Mouse (Mus musculus): ENCODE data around the gene Itgb2l. TPM values are rescaled to one million over a fixed set of nuclear protein-coding genes. Genes with fewer than 3 reads are reported as not detected.

The Itgb2l gene
- polyA plus RNA-seq, 1 experiment = 0.13 TPM

DNA sequence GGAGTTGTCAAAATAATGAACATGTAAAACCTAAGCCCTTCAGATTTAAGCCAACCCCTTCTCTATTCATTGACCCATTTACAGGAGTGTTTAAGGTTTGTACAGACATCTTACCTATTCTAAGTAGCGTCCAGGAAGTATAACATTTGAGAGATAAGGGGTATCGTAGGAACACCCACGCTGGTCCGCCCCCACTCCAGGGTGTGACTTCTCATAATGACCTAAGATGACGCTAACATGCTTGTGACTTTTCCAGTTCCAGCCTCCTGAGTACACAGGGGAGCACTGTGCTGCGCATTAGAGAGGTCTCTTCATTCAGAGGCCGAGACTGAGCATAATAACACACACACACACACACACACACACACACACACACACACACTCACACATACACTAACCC lies 67.9 kb downstream of the Itgb2l start:
- no peak for TF ChIP-seq CTCF (IDR thresholded peaks at IDR 0.05; ENCODE audit: insufficient read depth, low read length)
- TF ChIP-seq POLR2A (IDR thresholded peaks at IDR 0.05; ENCODE audit: borderline replicate concordance, extremely low read depth, low read depth, low read length) = no peak
- H3K4me1 ChIP-seq (ENCODE audit: control insufficient read depth, insufficient read depth, low read length) = no peaks in the 10 kb centered on the region; the same call in 1 of the 2 replicates
- H3K4me3 ChIP-seq (replicated peaks; ENCODE audit: extremely low read depth, low read depth, low read length) = no peak overlapping the region
- 66% methylated on average over 7 of the region's 7 CpGs for WGBS
- no peak for DNase-seq

DNA sequence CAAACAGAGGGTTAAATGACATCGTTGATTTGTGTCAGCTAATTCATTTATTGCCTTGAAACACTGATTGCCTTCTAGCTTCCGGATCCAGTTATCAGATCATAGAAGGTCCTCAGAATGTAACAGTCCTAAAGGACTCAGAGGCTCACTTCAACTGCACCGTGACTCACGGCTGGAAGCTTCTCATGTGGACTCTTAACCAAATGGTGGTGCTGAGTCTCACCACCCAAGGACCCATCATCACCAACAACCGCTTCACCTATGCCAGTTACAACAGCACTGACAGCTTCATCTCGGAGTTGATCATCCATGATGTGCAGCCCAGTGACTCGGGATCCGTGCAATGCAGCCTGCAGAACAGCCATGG lies 70.7 kb downstream of the Itgb2l start:
- Histone ChIP-seq H3K4me1 (ENCODE audit: control insufficient read depth, insufficient read depth, low read length) (no peaks in the 10 kb centered on the region; the same call in 1 of the 2 replicates), H3K4me3 (replicated peaks; ENCODE audit: extremely low read depth, low read depth, low read length) (no peak overlapping the region)
- 76% methylated on average over 8 of the region's 8 CpGs for WGBS
- TF ChIP-seq CTCF (IDR thresholded peaks at IDR 0.05; ENCODE audit: insufficient read depth, low read length) (no peak), POLR2A (IDR thresholded peaks at IDR 0.05; ENCODE audit: borderline replicate concordance, extremely low read depth, low read depth, low read length) (no peak)
- no peak for DNase-seq

Other genes with a start within 250 kb of the Itgb2l start
- 8.4 and 18.2 TPM in 2 replicates for gene Sh3bgr, start 243.2 kb downstream of the Itgb2l start, polyA plus RNA-seq (2012; rRNA removed)
- gene B3galt5, start 207.8 kb downstream of the Itgb2l start, polyA plus RNA-seq (2012; rRNA removed) = 0.35 TPM in 1 of 2 replicates, not detected in the other
- 0.22 and 0.58 TPM in 2 replicates for gene Pcp4, start 24.0 kb upstream of the Itgb2l start, polyA plus RNA-seq (2012; rRNA removed)